Mouse (Mus musculus) G1E (cell line): ENCODE measurements around the gene Fry.

Experiments
- CTCF ChIP-seq: IDR thresholded peaks from 2 replicates; pipeline ENCODE4 v1.5.1; 2012; ENCODE audit warnings: low read depth, low read length, inconsistent platforms, mixed read lengths
- GATA1 ChIP-seq: IDR thresholded peaks from 2 replicates; pipeline ENCODE4 v1.6.1; 2012; ENCODE audit warnings: borderline replicate concordance, low read length, inconsistent platforms, mixed read lengths
- POLR2AphosphoS5 ChIP-seq: IDR thresholded peaks from 2 replicates; pipeline ENCODE4 v1.6.1; 2012; ENCODE audit warnings: low read depth, low read length, inconsistent platforms; ENCODE audit not compliant: insufficient replicate concordance
- TAL1 ChIP-seq: conservative IDR thresholded peaks from 2 replicates; pipeline ENCODE4 v1.6.1; 2012; ENCODE audit warnings: low read depth, low read length, inconsistent platforms, mixed read lengths

- TF ChIP-seq CTCF (no peak), TAL1 (no peak), POLR2AphosphoS5 (no peak), GATA1 (no peak)
Measured at GRCm38 (mm10) chr5:150122571-150122970, 4.1 kb downstream of the Fry start.
